Comparison of ENCODE assay signal across 9 mouse cellular contexts in genomic region chr3:81017385-81018051, GRCm38 (mm10). TPM values are rescaled to one million over a fixed set of nuclear protein-coding genes. Genes with fewer than 3 reads are reported as not detected.
A peak's percentile ranks its signal among the peaks of the same experiment; 100 is the strongest.
DNase-seq lines count a peak whose midpoint lies in the region; ATAC-seq lines count a peak whose summit lies in the region.
"Had no signal": no experiment of that assay in that cellular context is flagged by ENCODE, and none has a peak within 500 bp of the region (broad histone marks: within the 10 kb centered on the region; RNA-seq: fewer than 3 reads in every experiment).

No protein-coding gene starts in this region.

- H3K36me3 ChIP-seq in heart, embryonic 13.5 days: no peaks in the 10 kb centered on the region
- H3K36me3 ChIP-seq in forebrain, embryonic 12.5 days (replicated peaks): no peaks in the 10 kb centered on the region

- peak; percentile 28 to 37 for DNase-seq in cerebellum, postnatal 14 days
- no peak for DNase-seq in cerebellum, adult 9-10 months
- peak; percentile 62 for DNase-seq in R1 (ENCODE audit: low read depth, low spot score)
- DNase-seq in large intestine, adult 2 months (ENCODE audit: low read depth, low spot score): peak; percentile 98
- peak; percentile 38 for DNase-seq in urinary bladder, adult 2 months (ENCODE audit: low spot score)
- no peak for DNase-seq in natural killer cell, adult 2 months (ENCODE audit: low spot score in 2 of 2)

- H3K27ac ChIP-seq in heart, embryonic 13.5 days (replicated peaks): peak overlapping the region; percentile 49; the same call in 1 of the 2 replicates
- no peak overlapping the region for H3K27ac ChIP-seq in forebrain, embryonic 12.5 days

- ATAC-seq in heart, embryonic 13.5 days (ENCODE audit: extremely low read depth, insufficient number of reproducible peaks, low FRiP score, low TSS enrichment): no peak
- no peak for ATAC-seq in forebrain, embryonic 12.5 days (ENCODE audit: low FRiP score)

- H3K4me1 ChIP-seq in heart, embryonic 13.5 days: peaks cover 14% of the 10 kb centered on the region
- no peaks in the 10 kb centered on the region for H3K4me1 ChIP-seq in forebrain, embryonic 12.5 days

- H3K4me2 ChIP-seq in heart, embryonic 13.5 days: no peak overlapping the region
- H3K4me2 ChIP-seq in forebrain, embryonic 12.5 days: no peak overlapping the region

- H3K27me3 ChIP-seq in heart, embryonic 13.5 days (replicated peaks): no peaks in the 10 kb centered on the region
- H3K27me3 ChIP-seq in forebrain, embryonic 12.5 days: no peaks in the 10 kb centered on the region

- H3K4me3 ChIP-seq in heart, embryonic 13.5 days: no peak overlapping the region
- H3K4me3 ChIP-seq in forebrain, embryonic 12.5 days (replicated peaks): no peak overlapping the region
- H3K4me3 ChIP-seq: erythroblast, embryonic 14.5 days had no signal

- H3K9me3 ChIP-seq in heart, embryonic 13.5 days: no peaks in the 10 kb centered on the region
- no peaks in the 10 kb centered on the region for H3K9me3 ChIP-seq in forebrain, embryonic 12.5 days

- WGBS in heart, embryonic 13.5 days: 67% methylated on average over 5 of the region's 5 CpGs
- 41% methylated on average over 5 of the region's 5 CpGs for WGBS in large intestine, adult 2 months
- WGBS in forebrain, embryonic 12.5 days: 83% methylated on average over 5 of the region's 5 CpGs

- H3K9ac ChIP-seq in heart, embryonic 13.5 days: no peak overlapping the region
- H3K9ac ChIP-seq in forebrain, embryonic 12.5 days: no peak overlapping the region

RNA-seq across cellular contexts. Expression of gene Pdgfc, which starts 18.7 kb away (rescaled TPM):
- polyA plus RNA-seq in heart, embryonic 13.5 days (2015; fragmentation: Nextera tagmentation; extraction: Ambion mirVana): 4.5 and 5.0 TPM in 2 replicates
- polyA plus RNA-seq in large intestine, adult 2 months (2012; rRNA removed): 2.7 and 3.9 TPM in 2 replicates
- 13.4 and 16.4 TPM in 2 replicates for polyA plus RNA-seq in urinary bladder, adult 2 months (2012; rRNA removed)
- 10.1 and 11.4 TPM in 2 replicates for polyA plus RNA-seq in forebrain, embryonic 12.5 days (2016; fragmentation: Nextera tagmentation; extraction: Ambion mirVana)
- polyA plus RNA-seq: erythroblast, embryonic 14.5 days had no signal

Comparison
In these comparisons a context has a peak if more than half of its experiments do, and no peak if none do; other contexts are left out.
1. DNase-seq: peak in cerebellum, postnatal 14 days (2 of 2), R1 (single experiment), large intestine, adult 2 months (single experiment) and urinary bladder, adult 2 months (single experiment); none in cerebellum, adult 9-10 months (single experiment) and natural killer cell, adult 2 months (0 of 2).